Mouse (Mus musculus) c-Kit-positive CD71-positive TER-119-positive erythroid progenitor cells, embryonic 14.5 days (primary cell): ENCODE data around the gene Runx3.

ENCODE experiments used
- DNase-seq: peaks from one replicate; pipeline ENCODE4 v3.0.0-alpha.2; 2013; ENCODE audit warnings: low spot score

Runx3 gene

DNA sequence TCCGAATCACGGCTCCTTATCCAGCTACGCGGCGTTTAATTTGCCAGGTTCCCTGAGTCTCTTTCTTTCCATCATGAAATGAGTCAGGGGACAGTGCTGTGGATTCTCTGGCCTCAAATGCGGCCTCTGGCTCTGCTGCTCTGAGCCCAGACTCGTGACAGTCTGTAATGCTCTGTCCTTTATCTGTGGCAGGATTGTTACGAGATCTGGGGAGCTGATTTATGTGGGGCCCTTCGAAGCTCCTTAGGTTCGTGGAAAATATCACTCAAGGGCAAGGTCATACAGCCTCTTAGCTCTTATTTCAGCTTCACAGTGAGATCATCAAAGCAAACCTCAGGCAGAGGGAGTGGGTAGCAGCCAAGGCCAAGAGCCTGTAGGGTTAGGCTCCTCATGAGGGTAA lies 6.2 kb upstream of the Runx3 start:
- DNase-seq: no peak

DNA sequence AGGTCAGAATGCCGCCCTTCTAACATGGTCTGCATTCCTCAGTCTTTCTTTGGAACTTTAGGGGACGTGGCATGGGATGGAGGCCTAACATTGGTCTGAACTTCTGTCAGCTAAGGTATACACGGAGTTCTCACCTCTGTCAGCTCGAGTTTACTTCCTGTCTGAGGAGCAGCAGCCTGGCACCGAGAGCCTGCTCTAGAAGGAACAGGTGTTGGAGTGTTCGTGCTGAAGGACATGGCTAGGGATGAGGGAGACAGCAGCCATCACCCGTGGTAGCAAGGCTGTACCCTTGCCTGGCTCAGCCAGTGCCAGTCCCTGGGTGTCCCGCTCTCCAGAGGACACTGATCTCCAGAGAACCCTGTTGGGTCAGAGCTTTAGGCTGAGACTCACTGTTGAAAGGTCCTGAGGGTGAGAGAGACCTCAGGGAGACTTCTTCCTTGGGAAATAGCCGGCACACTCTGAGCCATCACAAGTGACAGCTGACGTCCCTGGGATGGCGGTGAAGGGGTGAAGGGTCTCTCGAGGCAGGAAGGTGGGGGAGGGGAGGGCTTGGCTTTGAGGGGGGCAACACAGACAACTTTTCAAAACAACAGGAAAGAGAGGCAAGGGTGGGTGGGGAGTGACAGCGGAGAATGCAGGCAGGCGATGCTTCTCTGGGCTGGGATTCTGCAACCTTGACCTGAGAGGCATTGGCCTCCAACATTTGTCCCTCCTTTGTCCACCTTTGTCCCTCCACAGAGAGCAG lies 4.9 kb upstream of the Runx3 start:
- DNase-seq: no peak

DNA sequence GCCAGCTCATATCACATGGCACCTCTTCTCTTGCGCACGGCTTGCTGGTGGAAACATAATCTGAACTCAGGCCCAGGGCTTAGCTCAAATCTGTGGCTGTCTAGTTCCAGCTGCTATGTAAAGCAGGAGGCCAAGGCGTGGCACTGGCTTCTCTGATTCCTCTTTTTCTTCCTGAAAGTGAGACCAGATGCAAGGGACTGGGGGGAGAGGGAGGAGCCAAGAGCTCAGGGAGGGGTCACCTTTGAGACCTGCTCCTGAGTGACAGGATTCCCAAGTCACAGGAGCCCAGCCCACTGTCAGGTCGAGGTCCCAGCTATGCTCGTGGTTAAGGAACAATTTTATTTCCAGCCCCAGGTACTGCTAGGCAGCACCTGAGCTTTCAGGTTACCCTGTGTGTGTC lies 4.1 kb upstream of the Runx3 start:
- DNase-seq: no peak

DNA sequence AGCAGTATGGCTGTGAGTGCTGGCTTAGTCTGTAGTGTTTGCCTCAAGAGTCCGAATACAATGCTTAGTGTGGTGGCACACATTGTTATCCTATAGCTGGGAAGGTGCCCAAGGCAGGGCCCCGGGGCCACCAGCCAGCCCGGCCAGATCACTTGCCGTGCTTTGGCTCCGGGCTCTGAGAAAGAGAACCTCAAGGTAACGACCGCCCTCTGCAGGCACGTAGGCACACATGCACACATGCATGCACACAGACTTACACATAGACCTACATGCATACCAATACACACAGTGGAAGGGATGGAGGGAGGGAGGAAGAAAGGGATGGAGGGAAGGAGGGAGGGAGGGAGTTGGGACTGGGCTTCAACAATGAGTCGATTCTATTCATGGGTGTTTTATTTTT lies 2.6 kb upstream of the Runx3 start:
- DNase-seq: no peak

DNA sequence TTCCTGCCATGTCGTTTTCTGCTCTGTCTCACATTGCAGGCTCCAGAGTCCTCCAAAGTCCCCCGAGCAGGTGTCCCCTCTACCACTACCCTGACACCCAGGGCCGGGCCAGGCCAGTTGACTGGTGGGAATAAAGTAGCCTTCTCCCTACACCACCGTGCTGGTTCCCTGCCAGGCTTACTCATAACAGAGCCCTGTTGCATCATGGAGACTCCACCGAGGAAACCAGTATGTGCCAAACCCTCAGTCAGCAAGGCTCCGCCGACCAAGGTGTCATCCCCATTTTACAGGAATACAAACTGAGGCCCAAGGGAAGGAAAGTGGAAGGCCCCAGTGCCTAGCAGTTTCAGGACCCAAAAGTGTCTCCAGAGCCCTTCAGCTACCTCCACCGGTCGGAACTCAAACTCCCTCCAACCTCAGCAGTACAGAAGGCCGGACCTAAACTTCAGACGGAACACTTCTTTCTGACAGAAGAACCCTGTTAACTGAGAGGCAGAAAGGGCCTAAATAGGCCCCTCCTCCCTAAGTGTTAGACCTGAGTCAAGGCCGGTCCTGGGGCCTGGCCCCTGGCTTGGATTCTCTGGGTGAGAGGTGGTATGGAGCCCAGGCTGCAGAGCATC lies 1.5 kb upstream of the Runx3 start:
- no peak for DNase-seq

DNA sequence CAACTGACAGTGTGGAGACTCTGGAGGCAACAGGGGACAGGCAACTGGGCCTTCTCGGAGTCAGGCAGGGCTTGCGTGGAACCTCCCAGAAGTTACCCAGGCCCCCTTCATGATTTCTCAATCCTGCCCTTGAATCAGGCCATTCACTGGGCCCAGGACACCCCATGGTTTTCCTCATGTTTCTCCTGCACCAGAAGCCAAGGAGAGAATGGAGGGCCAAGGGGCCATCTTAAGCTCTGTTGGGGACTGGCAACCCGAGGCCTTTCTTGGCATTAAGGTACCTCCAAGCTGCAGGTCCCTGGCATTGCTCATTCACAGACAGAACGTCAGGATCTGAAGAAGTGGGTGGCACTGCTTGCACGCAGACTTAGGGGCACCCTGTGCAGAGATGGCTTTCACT lies 3.3 kb downstream of the Runx3 start:
- DNase-seq: no peak

DNA sequence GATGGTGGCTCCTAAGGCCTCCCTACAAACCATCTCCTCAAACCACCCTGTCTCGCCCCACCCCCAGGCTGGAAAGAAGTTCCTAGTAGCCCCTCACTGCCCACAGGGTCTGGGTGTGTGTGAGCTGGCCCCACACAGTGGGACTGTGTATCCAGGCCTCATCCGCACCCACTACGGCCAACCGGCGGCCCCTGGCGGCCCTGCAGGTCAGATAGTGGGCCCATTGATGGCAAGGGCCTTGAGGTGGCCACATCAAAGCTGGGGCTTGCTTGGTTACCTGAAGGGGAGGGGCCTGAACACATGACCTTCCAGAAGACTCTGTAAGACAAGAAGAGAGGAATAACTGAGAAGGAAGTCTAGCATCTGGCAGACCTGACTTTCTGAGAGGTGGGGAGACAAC lies 4.3 kb downstream of the Runx3 start:
- DNase-seq: no peak

DNA sequence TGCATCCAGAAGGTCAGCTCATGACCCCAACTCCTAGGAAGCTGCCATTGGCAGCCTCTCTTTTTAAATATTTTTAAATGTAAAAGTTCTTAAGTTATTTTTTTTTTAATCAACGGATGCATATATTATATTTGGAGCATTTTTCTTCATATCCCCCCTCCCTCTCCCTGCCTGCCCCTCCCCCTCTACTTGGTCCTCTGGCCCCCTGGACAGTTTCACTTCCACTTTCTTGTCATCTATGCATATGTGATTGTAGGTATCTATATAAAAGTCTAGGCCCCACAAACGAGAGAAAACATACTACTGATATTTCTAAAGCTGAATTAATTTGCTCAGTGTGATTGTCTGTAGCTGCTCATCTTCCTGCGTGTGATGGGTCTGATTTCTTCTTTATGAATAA lies 4.7 kb downstream of the Runx3 start:
- no peak for DNase-seq

DNA sequence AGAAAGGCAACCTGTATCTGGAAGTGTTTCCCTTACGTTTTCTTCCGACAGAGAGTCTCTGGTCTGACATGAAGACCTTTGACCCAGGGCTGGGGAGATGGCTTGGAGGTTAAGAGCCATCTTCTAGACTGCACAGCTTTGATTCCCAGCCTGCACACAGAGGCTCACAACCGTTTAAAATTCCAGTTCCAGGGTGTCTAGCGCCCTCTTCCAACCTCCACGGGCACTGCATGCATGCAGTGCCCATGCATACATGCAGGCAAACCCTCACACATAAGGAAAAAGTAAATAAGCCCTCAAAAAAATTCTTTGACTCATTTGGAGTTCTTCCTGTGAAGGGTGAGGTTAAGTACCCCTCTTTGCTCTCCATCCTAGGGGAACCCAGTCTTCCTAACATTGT lies 5.9 kb downstream of the Runx3 start:
- DNase-seq: no peak

DNA sequence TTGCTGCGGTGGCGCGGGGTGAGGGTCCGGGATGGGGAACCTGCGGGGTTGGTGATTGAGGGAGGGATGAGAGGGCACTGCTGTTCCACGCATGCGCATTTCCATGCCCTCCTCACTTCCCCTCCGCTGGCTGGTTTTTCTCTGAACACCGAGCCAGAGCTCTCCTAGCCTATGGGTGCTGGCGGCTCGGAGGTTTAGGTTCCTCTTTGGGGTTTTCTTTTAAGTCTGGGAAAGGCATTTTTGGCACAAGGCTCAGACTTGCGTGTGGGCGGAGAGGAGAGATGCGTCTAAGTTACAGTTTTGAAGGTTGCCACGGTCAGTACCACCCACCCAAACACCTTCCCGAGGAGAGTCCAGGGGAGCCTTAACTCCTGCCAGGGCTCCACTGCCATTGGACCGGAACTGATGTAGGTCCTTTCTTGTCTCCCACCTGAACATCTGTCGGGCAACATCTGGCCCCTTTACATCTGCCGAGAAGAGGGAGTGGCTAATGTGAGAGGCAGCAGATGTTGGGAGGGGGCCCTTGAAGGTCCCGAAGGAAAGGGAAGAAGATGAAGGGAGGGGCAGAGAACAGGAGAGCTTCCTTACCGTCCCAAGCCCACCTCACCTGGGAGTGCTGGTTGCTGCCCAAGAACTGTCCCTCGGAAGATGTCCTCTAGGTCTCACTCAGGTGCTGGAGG lies 8.5 kb downstream of the Runx3 start:
- no peak for DNase-seq

DNA sequence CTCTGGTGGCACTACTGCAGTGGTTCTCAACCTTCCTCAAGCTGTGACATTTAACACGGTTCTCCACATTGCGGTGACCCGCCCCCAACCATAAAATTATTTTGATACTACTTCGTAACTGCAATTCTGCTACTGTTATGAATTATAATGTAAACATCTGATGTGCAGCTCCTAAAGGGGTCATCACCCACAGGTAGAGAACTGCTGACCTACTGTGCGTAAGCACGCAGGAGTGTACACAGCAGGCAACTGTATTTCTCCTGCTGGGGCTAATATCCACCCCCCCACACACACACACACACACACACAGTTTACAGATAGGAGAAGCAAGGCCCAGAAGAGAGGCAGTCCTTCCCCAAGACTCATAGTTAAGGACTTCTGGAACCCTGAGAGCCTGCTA lies 9.7 kb downstream of the Runx3 start:
- DNase-seq: no peak

DNA sequence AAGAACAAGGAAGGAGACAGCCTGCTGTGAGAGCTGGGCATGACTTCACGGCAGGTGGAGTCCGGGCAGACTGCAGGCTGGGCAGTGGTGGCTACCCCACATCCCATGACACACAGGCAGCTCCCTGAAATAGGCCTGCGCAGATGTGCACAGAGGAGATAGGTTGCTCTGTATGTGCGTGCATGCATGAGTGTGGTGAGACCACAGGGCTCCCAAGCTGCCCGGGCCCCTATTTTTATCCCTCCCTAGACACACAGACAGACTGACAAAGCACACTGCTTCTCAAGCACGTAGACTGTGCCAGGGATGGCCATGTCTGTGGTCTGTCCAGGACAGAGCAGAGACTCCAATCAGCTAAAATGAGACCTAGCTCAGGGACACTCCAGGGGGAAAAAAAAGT lies 10.7 kb downstream of the Runx3 start:
- no peak for DNase-seq

DNA sequence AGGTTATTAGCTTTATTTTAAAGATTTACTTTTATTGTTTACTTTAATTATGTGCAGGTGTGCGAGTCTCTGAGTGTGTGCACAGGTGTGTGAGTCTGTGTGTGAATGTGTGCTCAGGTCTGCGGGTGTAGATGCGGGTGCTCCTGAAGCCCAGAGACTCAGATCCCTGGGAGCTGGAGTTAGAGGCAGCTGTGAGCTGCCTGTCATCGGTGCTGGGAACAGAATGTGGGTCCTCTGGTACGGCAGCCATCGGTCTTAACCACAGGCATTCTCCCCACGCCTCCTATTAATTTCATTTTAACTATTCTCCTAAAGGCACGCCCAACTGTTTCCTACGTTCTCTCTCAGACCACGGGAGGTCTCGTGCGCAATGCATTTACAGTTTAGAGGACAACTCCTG lies 12.3 kb downstream of the Runx3 start:
- DNase-seq: no peak

DNA sequence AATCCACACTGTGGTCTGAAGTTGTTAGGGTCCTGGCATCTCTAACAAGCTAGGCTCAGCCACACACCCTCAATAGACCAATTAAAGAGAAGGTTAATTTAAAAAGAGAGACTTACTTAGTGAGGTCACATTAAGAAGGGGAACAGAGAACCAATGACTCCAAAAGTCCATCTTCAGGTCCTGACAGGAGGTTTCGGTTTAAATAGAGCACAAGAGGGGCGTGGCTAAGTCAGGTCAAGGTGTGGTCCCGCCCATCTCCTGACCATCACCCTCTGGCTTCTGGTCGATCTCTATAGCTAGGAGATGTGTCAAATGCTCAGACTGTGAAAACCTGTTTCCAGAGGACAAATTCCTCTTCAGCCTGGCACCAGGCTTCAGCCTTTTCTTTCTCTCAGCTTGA lies 13.3 kb downstream of the Runx3 start:
- DNase-seq: no peak

DNA sequence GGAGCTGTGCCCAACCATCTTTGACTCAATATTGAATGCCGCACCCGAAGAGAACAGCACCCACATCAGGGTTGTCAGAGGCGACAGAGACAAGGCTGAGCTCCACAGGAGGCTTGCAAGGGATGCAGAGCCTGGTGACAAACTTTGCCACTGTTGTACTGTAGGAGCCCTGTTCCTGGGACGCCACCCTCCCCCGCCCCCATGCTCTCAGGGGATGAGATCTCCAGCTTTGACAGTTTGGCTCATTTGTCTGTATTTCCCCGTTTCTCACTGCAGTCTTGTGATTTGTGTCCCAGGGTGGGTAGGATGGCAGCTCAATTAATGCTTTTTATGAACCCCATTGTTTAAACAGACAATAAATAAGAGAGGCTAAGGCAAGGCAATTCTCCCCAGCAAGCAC lies 14.9 kb downstream of the Runx3 start:
- DNase-seq: no peak

DNA sequence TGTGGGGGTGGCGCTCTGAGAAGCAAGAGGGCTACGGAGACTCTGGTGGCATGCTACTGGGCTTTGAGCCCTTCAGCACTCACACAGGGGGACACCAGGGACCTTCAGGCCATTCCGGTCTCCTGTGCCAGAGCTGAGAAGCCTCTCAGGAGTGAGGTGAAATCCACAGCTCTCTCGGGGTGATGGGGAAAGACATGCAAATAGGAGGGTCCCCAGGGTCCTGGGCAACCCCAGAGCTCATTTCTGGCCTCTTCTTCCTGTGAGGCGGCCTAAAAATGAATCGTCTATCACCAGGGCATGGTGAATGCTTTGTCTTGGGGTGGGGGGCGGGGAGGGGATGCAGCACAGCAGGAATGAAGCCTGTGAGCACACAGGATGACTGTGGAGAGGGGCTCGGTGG lies 15.8 kb downstream of the Runx3 start:
- no peak for DNase-seq

DNA sequence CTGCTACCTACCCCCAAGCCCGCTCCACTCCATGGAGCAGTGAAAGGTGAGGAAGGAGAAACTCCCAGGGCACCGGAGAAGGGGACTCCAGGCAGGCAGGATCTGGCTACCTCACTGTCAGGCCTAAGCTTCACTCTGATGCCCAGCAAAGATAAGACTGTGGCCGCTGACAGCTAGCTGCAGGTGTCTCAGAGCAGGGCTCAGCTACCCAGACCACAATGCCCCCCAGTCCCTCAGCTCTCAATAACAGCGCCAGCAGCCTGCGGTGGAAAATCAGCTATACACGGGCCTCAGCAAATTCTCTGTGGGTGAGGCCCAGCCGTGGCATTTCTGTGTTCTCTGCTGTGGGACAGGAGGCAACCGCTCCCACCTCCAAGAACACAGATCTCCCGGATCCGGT lies 16.2 kb downstream of the Runx3 start:
- no peak for DNase-seq

DNA sequence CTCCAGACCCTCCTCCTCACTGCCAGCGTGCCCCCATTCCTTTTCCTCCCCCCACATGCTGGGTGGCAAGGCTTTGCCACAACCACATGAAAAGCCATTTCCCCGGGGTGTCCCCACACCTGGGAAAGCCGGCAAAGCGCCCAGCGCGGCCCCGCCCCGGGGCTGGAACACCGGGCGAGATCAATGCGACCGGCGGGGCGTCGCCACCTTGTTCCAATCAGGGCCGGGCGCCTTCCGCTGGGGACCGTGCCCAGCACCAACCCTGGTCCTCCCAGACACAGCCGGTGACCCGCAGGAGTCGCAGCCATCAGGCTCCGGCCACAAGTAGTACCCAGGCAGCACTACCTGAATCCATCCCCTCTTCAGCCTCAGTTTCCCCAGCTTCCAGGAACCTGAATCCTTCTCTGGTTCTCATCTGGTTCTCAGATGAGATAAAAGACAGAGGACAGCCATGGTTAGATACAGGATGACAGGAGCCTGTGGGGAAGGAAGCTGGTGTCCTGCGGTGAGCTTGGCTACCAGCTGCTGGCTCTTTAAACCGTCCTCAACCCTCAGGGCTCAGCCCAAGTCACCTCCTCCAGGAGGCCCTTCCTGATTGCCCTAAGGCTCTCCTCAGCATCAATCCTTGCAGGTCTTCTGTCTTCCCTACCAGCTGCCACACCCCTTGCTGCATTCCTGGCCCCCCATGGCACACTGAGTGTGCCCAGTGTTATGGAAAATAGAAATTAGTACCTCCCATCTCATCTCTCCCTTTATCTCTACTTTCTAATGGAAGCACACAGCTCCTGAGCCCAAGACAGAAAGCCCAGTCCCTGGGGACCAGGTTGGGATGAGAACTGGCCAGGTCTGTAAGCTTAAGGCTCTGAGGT lies 20.4 kb downstream of the Runx3 start:
- no peak for DNase-seq

DNA sequence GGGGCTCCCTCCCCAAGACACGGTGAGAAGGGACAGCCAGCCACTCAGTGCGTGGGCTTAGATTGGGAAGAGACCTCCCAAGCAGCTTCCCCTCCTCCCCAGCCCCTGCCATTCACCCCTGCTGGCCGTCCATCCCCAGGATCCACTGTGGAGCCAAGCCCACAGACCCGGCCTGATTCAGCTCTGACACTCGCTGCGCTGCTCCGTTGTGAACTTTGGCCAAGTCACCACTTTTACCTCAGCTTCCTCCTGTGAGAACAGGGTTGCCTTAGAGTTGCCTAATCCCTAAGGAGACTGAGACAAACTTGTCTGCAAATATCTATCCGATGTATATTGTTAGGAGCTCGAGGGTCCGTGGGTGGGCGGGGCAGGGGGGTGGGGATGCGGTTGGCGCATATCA lies 21.3 kb downstream of the Runx3 start:
- no peak for DNase-seq

DNA sequence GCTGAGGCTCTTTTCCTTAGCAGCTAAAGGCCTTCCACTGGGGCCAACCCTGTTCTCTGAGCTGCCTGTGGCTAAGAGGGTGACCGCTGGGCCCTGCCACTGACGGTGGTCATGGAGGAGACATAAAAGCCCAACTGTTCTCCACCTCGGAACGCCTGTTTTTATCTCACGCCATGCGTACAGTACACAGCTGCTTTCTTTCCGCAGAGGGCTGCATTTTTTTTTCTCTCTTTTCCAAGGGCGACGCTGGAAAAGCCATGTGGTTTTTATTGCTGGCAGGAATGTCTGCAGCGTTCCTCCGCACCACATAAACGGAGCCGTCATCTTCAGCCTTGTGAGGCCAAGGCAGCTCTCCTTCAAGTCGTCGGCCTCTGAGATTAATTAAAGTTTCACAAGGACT lies 26.3 kb downstream of the Runx3 start:
- DNase-seq: no peak

DNA sequence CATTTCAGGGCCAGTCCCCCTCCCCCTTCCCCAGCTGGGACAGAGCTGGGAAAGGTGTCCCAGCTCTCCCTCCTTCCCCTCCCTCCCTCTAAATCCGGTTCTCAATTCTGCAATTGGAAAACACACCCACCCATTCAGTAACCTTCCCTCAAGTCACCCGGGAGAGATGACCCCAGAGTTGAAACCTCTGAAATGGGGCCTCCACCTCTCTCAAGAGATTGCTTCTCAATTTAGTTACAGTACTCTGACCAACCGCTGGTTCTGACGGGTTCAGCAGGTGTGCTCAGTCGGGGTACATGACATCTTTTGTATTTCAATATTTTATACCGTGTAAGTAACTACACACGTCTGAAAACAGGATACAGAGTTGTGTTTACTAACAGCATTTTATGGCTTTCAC lies 28.2 kb downstream of the Runx3 start:
- no peak for DNase-seq

DNA sequence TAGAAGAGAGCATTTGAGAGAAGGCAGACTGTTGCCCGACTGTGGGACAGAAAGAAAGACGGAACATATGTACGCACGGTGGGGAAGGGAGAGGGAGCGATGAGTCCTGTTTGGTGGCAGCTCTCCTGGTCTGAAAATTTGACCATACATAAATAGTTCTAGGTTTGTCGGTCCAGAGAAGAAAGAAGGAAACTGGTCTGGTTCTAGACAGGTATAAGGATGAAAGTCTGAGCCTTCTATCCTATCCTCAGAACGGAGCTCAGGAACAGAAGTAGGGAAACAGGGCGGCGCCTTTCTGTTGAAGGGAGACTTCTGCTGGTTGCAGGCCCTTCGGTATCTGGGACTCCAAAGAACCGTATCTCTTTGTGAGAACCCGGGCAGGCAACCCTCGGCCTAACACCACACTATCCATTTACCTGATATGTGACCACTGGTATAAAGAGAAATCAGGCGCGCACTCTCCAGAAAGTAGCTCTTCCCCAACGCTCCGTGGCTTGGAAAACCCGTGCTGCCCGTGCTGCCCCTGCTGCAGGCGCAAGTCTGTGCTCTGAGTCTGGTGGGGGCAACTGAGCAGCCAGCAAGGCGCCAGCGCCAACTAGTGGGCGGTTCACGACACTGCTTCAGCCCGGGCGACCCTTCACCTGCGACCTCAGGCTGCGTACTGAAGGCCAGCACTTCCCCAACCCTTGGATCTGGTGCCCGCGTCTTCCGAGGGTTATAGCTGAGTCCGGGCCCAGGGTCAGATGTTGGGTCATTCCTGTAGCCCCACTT lies 29.8 kb downstream of the Runx3 start:
- DNase-seq: peak; percentile 50
